Mouse (Mus musculus) myocyte (in vitro differentiated cells): Measurements from ENCODE around the gene Fbxl18. TPM values are rescaled to one million over a fixed set of nuclear protein-coding genes. Genes with fewer than 3 reads are reported as not detected.

Experiments
- H3K27me3 ChIP-seq: one replicate; pipeline ENCODE4 v1.6.1; 2011; ENCODE audit not compliant: control insufficient read depth, insufficient read depth, insufficient read length
- H3K36me3 ChIP-seq: one replicate; pipeline ENCODE4 v1.6.1; 2011; ENCODE audit not compliant: control insufficient read depth, insufficient read depth
- H3K4me2 ChIP-seq: one replicate; pipeline ENCODE4 v1.6.1; 2011; ENCODE audit warnings: low read depth, control low read depth
- H3K4me3 ChIP-seq: one replicate; pipeline ENCODE4 v1.5.1; 2011; ENCODE audit warnings: mild to moderate bottlenecking, control low read depth, moderate library complexity
- H3K79me2 ChIP-seq: one replicate; pipeline ENCODE4 v1.6.1; 2011; ENCODE audit not compliant: control insufficient read depth, insufficient read depth
- H3ac ChIP-seq: one replicate; pipeline ENCODE4 v1.6.1; 2011; ENCODE audit not compliant: control insufficient read depth, insufficient read length
- CEBPB ChIP-seq: IDR thresholded peaks from 2 replicates; pipeline ENCODE4 v1.6.1; 2011; ENCODE audit warnings: mild to moderate bottlenecking, moderate library complexity; ENCODE audit not compliant: poor library complexity, insufficient read depth, severe bottlenecking
- E2F4 ChIP-seq: IDR thresholded peaks from one replicate; pipeline ENCODE4 v1.6.1; 2011; ENCODE audit warnings: mild to moderate bottlenecking, control low read depth, moderate library complexity; ENCODE audit not compliant: insufficient read depth
- MAX ChIP-seq: IDR thresholded peaks from one replicate; pipeline ENCODE4 v1.6.1; 2011; ENCODE audit warnings: low read depth, mild to moderate bottlenecking, control low read depth
- MYOD1 ChIP-seq, 3 experiments: IDR thresholded peaks; one replicate each; pipeline ENCODE4 v1.6.1; 2011; ENCODE audit warnings: control low read depth in 2 of 3, low read depth in 2 of 3, mild to moderate bottlenecking in 2 of 3, moderate library complexity in 1 of 3; ENCODE audit not compliant: insufficient read length in 2 of 3, control insufficient read depth in 1 of 3
- MYOG ChIP-seq, 3 experiments: IDR thresholded peaks; one replicate each; pipeline ENCODE4 v1.6.1; 2011; ENCODE audit warnings: control low read depth in 2 of 3, low read depth in 2 of 3, mild to moderate bottlenecking in 2 of 3; ENCODE audit not compliant: insufficient read length in 2 of 3, control insufficient read depth in 1 of 3, insufficient read depth in 1 of 3
- POLR2A ChIP-seq: IDR thresholded peaks from one replicate; pipeline ENCODE4 v1.6.1; 2011; ENCODE audit warnings: low read depth, mild to moderate bottlenecking, control low read depth, moderate library complexity; ENCODE audit not compliant: insufficient read length
- POLR2AphosphoS2 ChIP-seq: IDR thresholded peaks from one replicate; pipeline ENCODE4 v1.6.1; 2011; ENCODE audit warnings: low read depth, control low read depth; ENCODE audit not compliant: insufficient read length
- REST ChIP-seq: IDR thresholded peaks from one replicate; pipeline ENCODE4 v1.6.1; 2011; ENCODE audit warnings: mild to moderate bottlenecking, control low read depth, moderate library complexity; ENCODE audit not compliant: insufficient read depth, insufficient read length
- SRF ChIP-seq: IDR thresholded peaks from one replicate; pipeline ENCODE4 v1.6.1; 2011; ENCODE audit warnings: low read depth; ENCODE audit not compliant: control insufficient read depth, insufficient read length
- TCF12 ChIP-seq: IDR thresholded peaks from one replicate; pipeline ENCODE4 v1.6.1; 2011; ENCODE audit warnings: mild to moderate bottlenecking, control low read depth; ENCODE audit not compliant: poor library complexity, insufficient read depth, severe bottlenecking
- TCF3 ChIP-seq: IDR thresholded peaks from one replicate; pipeline ENCODE4 v1.6.1; 2011; ENCODE audit warnings: low read depth, control low read depth; ENCODE audit not compliant: insufficient read length
- USF1 ChIP-seq: IDR thresholded peaks from one replicate; pipeline ENCODE4 v1.6.1; 2011; ENCODE audit warnings: low read depth, mild to moderate bottlenecking, control low read depth, moderate library complexity
- polyA plus RNA-seq: library from polyadenylated mRNA; unstranded; fragments of >200 nt; fragmentation: generic; extraction: Trizol; gene quantifications from one replicate; pipeline ENCODE4 v1.2.1, GENCODE M21; 2012; ENCODE audit warnings: missing spikeins

The Fbxl18 gene
- polyA plus RNA-seq, 1 experiment, result 7.6 TPM

DNA sequence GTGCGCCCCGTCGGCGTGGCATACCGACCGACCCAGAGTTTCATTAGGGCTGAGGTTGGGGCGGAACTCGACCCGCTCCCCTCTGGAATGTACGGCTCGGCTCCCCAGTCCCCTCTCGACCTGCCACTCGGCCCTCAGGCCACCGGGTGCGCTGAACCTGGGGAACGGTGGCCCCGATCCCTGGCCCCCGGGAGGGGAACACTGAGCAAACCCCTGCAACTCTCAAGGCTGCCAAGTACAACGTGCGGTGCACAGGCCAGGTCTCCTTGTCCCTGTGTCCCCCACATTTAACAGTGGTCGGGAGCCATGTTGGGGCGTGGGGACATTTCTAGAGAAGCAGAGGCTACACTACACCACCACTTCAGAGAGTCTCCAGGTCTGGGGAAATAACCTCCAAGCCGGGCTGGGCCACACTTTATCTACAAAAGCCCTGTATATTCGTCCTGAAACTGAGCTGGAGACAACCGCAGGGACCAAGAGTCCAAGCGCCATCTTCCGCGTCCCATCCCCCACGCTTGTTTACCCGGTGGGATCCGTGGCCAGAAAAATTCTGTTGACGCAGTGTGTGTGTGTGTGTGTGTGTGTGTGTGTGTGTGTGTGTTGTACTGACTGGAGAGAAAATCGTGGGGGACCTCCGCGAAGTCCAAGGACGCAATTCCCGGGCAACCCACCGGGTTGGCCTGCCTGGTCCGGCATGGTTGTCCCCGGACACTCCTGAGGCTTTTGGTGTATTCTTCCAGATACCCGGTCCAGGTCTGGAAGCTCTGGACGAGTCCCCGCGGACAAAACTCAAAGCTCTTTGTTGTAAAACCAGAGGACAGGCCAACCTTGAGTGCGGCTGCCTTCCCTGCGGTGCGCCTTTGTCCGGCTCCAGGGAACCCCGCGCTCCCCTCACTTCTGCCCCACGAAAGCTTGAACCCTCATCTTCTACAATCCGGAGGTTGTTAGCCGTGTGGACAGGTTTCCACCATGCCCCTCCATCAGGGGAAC lies 74.7 kb downstream of the Fbxl18 start:
- H3K4me2 ChIP-seq, result peak overlapping the region; percentile 92
- no peaks in the 10 kb centered on the region for H3K27me3 ChIP-seq
- H3K36me3 ChIP-seq, result no peaks in the 10 kb centered on the region
- peaks cover 38% of the 10 kb centered on the region for H3K79me2 ChIP-seq
- peak overlapping the region; percentile 96 for H3ac ChIP-seq
- no peak for TF ChIP-seq TCF12
- no peak for TF ChIP-seq SRF
- peak; percentile 72 for TF ChIP-seq POLR2AphosphoS2
- TF ChIP-seq USF1, result no peak
- no peak for TF ChIP-seq CEBPB
- TF ChIP-seq MYOG (IDR thresholded peaks at IDR 0.05; ENCODE audit: control insufficient read depth in 1 of 3, insufficient read depth in 1 of 3, insufficient read length in 2 of 3, low read depth in 2 of 3), result no peak
- no peak for TF ChIP-seq REST
- no peak for TF ChIP-seq MYOD1 (IDR thresholded peaks at IDR 0.05; ENCODE audit: control insufficient read depth in 1 of 3, insufficient read length in 2 of 3, low read depth in 2 of 3)
- no peak for TF ChIP-seq E2F4
- TF ChIP-seq TCF3, result no peak
- TF ChIP-seq MAX, result no peak
- TF ChIP-seq POLR2A, result peak; percentile 54
- H3K4me3 ChIP-seq, result peak overlapping the region; percentile 99

DNA sequence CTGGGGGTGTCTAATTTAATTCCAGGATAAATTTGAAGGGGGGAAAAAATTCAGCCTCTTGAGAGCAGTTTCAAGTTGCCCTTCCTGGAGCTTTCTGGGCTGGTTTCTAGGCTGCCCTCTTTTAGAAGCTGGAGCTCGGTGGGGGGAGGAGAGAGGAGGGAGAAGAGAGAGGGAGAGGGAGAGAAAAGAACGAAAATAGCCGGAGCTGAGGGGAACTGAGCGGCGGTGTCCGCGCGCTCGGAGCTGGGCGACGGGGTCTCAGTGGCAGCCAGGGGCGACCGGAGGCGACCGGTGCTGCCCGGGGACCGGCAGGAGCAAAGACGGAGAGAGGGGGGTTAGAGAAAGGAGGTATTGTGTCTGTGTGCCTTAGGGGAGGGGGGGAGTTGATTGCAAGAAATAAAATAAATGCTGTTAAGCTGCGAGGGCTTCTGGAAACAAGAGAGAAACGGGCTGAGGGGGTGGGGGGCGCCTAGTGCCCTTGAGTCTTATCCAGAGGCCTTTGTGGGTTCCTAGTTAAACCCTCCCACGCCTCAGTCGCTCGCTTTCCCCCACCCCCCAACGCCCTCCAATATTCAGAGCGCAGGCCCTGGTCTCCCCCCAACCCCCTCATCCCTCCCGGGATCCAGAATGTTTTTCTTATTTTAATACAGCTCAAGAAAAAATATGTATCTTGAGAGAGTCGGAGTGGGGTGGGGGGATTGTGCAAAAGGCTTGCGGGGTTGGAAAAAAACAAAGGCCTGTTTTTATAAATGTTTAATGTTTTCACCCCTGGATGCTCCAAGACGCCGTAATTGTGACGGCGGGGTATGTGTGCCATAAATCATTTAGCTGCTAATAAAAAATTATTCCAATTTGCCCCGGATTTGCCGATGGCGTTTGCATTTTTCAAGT lies 75.6 kb downstream of the Fbxl18 start:
- H3K4me3 ChIP-seq, result peak overlapping the region; percentile 99
- H3ac ChIP-seq, result peak overlapping the region; percentile 96
- H3K4me2 ChIP-seq, result peak overlapping the region; percentile 92
- H3K27me3 ChIP-seq, result no peaks in the 10 kb centered on the region
- H3K36me3 ChIP-seq, result no peaks in the 10 kb centered on the region
- peaks cover 47% of the 10 kb centered on the region for H3K79me2 ChIP-seq
- TF ChIP-seq POLR2A (peak; percentile 57), MAX (no peak), USF1 (no peak), MYOD1 (IDR thresholded peaks at IDR 0.05; ENCODE audit: control insufficient read depth in 1 of 3, insufficient read length in 2 of 3, low read depth in 2 of 3) (no peak), CEBPB (no peak), REST (no peak), E2F4 (no peak), SRF (no peak), TCF12 (no peak), TCF3 (no peak), POLR2AphosphoS2 (peak; percentile 59), MYOG (IDR thresholded peaks at IDR 0.05; ENCODE audit: control insufficient read depth in 1 of 3, insufficient read depth in 1 of 3, insufficient read length in 2 of 3, low read depth in 2 of 3) (no peak)

DNA sequence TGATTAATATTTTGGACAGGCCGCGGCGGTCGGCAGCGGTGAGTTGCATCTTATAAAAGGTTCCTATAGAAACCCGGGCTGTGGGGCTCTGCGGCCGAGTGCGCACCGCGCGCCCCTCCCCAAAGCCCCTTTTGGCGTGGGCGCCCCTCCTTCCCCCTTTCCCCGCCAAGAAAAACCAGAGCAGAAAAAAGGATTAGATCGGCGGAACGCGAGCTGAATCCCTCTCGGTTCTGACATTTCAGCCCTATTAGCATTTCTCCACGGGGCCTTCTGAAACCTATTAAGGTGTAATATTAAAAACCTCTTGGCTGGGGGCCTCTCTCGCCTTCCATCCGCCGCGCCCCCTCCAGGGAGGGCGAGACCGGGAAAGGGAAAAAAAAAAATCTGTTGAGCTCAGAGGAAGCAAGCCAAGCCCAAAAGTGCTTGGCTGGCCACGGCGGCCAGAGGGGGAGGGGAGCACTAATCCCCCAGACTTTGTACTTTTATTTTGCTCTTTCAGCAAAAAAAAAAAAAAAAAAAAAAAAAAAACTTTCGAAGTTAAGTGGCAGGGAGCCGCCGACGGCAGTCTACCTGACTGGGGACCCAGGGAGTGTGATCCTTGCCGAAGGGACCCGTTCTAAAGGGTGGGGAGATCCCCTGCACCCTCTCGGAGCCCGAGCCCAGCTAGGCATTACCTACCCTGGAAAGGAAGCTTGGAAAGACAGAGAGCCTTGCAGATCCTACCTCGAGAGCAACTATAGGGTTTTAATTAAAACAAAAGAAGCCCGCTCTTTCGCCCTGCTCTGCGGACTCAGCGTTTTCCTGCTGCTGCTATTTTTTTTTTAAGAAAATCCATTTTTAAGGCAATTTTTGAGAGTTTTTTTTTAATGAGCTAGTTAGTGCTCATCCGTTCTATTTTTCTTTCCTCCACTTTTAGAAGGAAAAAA lies 76.5 kb downstream of the Fbxl18 start:
- Histone ChIP-seq H3K79me2 (peaks cover 57% of the 10 kb centered on the region), H3ac (peak overlapping the region; percentile 96), H3K27me3 (no peaks in the 10 kb centered on the region), H3K4me3 (peak overlapping the region; percentile 99), H3K4me2 (peak overlapping the region; percentile 92), H3K36me3 (no peaks in the 10 kb centered on the region)
- TF ChIP-seq POLR2A (peak; percentile 27), REST (no peak)
